Mouse (Mus musculus) liver, embryonic 14.5 days (tissue): ENCODE results near the gene Kcnq1. TPM values are rescaled to one million over a fixed set of nuclear protein-coding genes. Genes with fewer than 3 reads are reported as not detected.

Experiments used
- ATAC-seq: fragments of 200-750 bp; cut with Nextera tagmentation; 2 replicates; pipeline ENCODE4 v1.8.0; 2017; ENCODE audit warnings: moderate number of reproducible peaks, mild to moderate bottlenecking, moderate library complexity; ENCODE audit not compliant: insufficient read depth
- DNase-seq, 3 experiments: peaks; one replicate each; pipeline ENCODE4 v3.0.0-alpha.2; 2012 to 2013; ENCODE audit warnings: low read depth in 3 of 3, low spot score in 3 of 3
- H3K27ac ChIP-seq: fragments of 300-500 bp; sonication (generic); 2 replicates; pipeline ENCODE4 v1.5.1; 2014; ENCODE audit warnings: moderate library complexity, mild to moderate bottlenecking, control low read depth, inconsistent platforms
- H3K27me3 ChIP-seq: fragments of 300-500 bp; sonication (generic); 2 replicates; pipeline ENCODE4 v1.6.1; 2014; ENCODE audit warnings: mild to moderate bottlenecking, low read length, moderate library complexity; ENCODE audit not compliant: control insufficient read depth, insufficient read depth
- H3K36me3 ChIP-seq: fragments of 300-500 bp; sonication (generic); replicated peaks from 2 replicates; pipeline ENCODE4 v1.6.1; 2014; ENCODE audit warnings: low read depth; ENCODE audit not compliant: control insufficient read depth, insufficient read depth
- H3K4me1 ChIP-seq, 2 experiments: fragments of 200-500 bp in 1 of 2; fragments of 300-500 bp in 1 of 2; sonication (generic) in 1 of 2; replicated peaks; 2 replicates each; pipeline ENCODE4 v1.6.1; 2012 to 2014; ENCODE audit warnings: antibody characterized with exemption in 1 of 2, inconsistent platforms in 1 of 2, low read length in 1 of 2; ENCODE audit not compliant: control insufficient read depth in 2 of 2, insufficient read depth in 2 of 2
- H3K4me2 ChIP-seq: fragments of 300-500 bp; sonication (generic); 2 replicates; pipeline ENCODE4 v1.6.1; 2014; ENCODE audit warnings: low read depth, mild to moderate bottlenecking, control low read depth, moderate library complexity
- H3K4me3 ChIP-seq, 2 experiments: fragments of 200-500 bp in 1 of 2; fragments of 300-500 bp in 1 of 2; sonication (generic) in 1 of 2; 2 replicates each; pipeline ENCODE4 v1.5.1; 2012 to 2014; ENCODE audit warnings: low read depth in 2 of 2, low read length in 2 of 2, mild to moderate bottlenecking in 2 of 2, control low read depth in 1 of 2, inconsistent platforms in 1 of 2, moderate library complexity in 1 of 2; ENCODE audit not compliant: insufficient read depth in 1 of 2
- H3K9ac ChIP-seq: fragments of 300-500 bp; sonication (generic); replicated peaks from 2 replicates; pipeline ENCODE4 v1.6.1; 2014; ENCODE audit warnings: mild to moderate bottlenecking, control low read depth, moderate library complexity
- H3K9me3 ChIP-seq: fragments of 300-500 bp; sonication (generic); 2 replicates; pipeline ENCODE4 v1.6.1; 2016; ENCODE audit warnings: low read length, mixed read lengths; ENCODE audit not compliant: control insufficient read depth
- CTCF ChIP-seq: IDR thresholded peaks from 2 replicates; pipeline ENCODE4 v1.5.1; 2016; ENCODE audit warnings: antibody characterized with exemption, low read depth, control low read depth
- EP300 ChIP-seq: IDR thresholded peaks from 2 replicates; pipeline ENCODE4 v1.6.1; 2016; ENCODE audit warnings: antibody characterized with exemption, low read depth
- WGBS: fragments of 180-500 bp; shearing (Covaris S2); extraction: QIAGEN DNeasy Blood & Tissue Kit; methylation state at CpG from one replicate; pipeline ENCODE4 v1.1.7; 2014; ENCODE audit not compliant: insufficient replicate concordance; 5-methylcytosine and 5-hydroxymethylcytosine counted together
- polyA plus RNA-seq, 2 experiments: library from polyadenylated mRNA; depleted of rRNA in 1 of 2; stranded (reverse) in 1 of 2; unstranded in 1 of 2; fragments of >200 nt; fragmentation: Nextera tagmentation in 1 of 2; extraction: Ambion mirVana in 1 of 2; gene quantifications; 2 replicates each; pipeline versions ENCODE4 v1.2.1 to v1.2.3; 2012 to 2014

Kcnq1 gene
- polyA plus RNA-seq, 2 experiments = 0.12 to 0.41 TPM

- DNase-seq (no peak), ATAC-seq (no peak)
- TF ChIP-seq EP300 = no peak
- no peak for TF ChIP-seq CTCF
- no peak overlapping the region for H3K4me2 ChIP-seq
- H3K36me3 ChIP-seq = no peaks in the 10 kb centered on the region
- no peak overlapping the region for H3K9ac ChIP-seq
- no peak overlapping the region for H3K27ac ChIP-seq
- WGBS = 60% methylated on average over 4 of the region's 4 CpGs
- no peaks in the 10 kb centered on the region; the same call in 1 of the 2 replicates for H3K9me3 ChIP-seq
- no peak overlapping the region for H3K4me3 ChIP-seq
- no peaks in the 10 kb centered on the region for H3K27me3 ChIP-seq
- no peaks in the 10 kb centered on the region for H3K4me1 ChIP-seq
Observed at GRCm38 (mm10) chr7:143210796-143211195, 104.6 kb downstream of the Kcnq1 start.

GRCm38 (mm10) chr7:143251206-143251605, 145.0 kb downstream of the Kcnq1 start:
- Histone ChIP-seq H3K36me3 (no peaks in the 10 kb centered on the region), H3K4me1 (no peaks in the 10 kb centered on the region)
- TF ChIP-seq CTCF (no peak), EP300 (no peak)

DNA sequence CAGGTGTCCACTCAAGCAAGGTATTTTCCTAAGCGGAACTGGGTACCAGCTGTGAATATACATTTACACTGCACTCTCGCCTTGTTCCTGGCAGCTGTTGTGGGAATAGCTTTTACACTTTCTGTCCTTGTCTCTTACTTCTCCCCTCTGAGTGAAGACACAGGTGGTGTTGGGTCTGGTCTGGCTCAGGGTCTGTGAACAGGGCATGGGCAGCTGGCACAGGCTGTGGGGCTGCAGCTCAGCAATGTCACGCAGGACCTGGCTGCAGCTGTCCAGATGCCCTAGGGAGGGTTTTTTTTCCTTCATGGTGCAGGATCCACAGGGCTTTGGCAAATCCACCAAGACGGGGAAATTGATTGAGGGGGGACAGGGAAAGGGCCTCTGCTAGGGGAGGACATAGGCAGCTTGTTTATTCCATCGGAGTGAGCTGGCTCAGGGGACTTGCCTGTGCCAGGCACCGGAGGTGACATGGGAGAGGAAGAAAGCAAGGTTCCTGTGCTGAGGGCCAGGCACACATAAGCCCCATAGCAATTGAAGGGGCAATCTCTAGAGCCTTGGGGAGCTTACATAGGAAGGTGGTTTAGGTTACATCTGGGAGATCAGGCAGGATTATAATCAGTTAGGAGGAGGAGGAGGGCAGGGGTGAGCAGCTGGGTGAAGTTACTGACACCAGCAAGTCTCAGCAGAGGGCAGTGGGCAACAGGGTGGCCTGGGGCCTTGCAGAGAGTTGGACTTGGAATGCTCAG, 147.1 kb downstream of the Kcnq1 start:
- Histone ChIP-seq H3K9ac (no peak overlapping the region), H3K27me3 (no peaks in the 10 kb centered on the region), H3K27ac (no peak overlapping the region), H3K9me3 (peaks cover 12% of the 10 kb centered on the region), H3K4me1 (no peaks in the 10 kb centered on the region), H3K4me2 (no peak overlapping the region), H3K4me3 (no peak overlapping the region), H3K36me3 (no peaks in the 10 kb centered on the region)
- DNase-seq = no peak
- 80% methylated on average over 6 of the region's 6 CpGs for WGBS
- ATAC-seq = no peak
- no peak for TF ChIP-seq EP300
- TF ChIP-seq CTCF = no peak

More at GRCm38 (mm10) chr7:143251206-143251605, 145.0 kb downstream of the Kcnq1 start:
- Histone ChIP-seq H3K27me3 (no peaks in the 10 kb centered on the region), H3K9me3 (peaks cover 12% of the 10 kb centered on the region), H3K27ac (no peak overlapping the region), H3K4me3 (no peak overlapping the region), H3K4me2 (no peak overlapping the region), H3K9ac (no peak overlapping the region)
- 63% methylated on average over 2 of the region's 2 CpGs for WGBS
- no peak for ATAC-seq
- no peak for DNase-seq

DNA sequence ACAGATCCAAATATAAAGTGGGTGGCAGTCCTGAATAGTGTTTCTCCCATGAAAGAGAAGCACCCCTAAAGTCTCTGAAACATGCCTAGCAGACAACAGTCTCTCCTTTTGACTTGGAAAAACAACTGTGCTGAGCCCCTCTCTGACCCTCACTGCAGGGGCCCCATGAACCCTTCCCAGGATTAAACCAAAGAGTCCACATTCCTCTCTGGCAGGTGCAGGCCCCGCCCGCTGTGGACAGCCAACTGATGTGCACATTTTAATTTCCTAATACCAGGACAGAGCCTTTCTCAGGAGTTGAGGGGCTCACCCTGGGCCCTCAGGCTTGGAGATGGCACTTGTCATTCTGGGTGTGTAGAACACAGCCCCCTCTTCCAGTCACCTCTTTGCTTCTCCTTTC, 148.7 kb downstream of the Kcnq1 start:
- H3K4me2 ChIP-seq = no peak overlapping the region
- H3K4me1 ChIP-seq = no peaks in the 10 kb centered on the region
- H3K36me3 ChIP-seq = no peaks in the 10 kb centered on the region
- H3K9ac ChIP-seq = no peak overlapping the region
- H3K27me3 ChIP-seq = no peaks in the 10 kb centered on the region
- no peak overlapping the region for H3K4me3 ChIP-seq
- no peak for TF ChIP-seq EP300
- TF ChIP-seq CTCF = no peak
- ATAC-seq (no peak), DNase-seq (no peak)
- peaks cover 12% of the 10 kb centered on the region for H3K9me3 ChIP-seq
- WGBS = 72% methylated on average over 2 of the region's 2 CpGs
- no peak overlapping the region for H3K27ac ChIP-seq

DNA sequence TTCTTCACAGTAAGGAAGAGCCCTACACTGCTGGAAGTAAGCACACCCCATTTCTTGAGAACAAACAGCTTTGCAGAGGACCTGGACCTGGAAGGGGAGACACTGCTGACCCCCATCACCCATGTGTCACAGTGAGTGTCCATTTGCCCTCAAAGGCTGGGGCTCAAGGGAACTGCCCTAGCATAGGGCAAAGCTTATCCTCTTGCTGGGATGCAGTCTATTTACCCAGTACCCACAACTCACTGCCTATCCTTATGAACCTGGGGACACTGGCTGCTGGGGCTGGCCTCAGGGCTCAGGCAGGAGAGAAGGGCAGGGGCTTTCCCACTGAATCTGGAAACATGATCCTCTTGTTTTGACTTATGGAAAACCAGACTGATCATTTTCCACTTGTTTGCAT, 155.1 kb downstream of the Kcnq1 start:
- ATAC-seq (no peak), DNase-seq (no peak)
- H3K4me2 ChIP-seq = no peak overlapping the region
- H3K27ac ChIP-seq = no peak overlapping the region
- H3K27me3 ChIP-seq = no peaks in the 10 kb centered on the region
- TF ChIP-seq CTCF = no peak
- TF ChIP-seq EP300 = no peak
- H3K4me3 ChIP-seq = no peak overlapping the region
- no peaks in the 10 kb centered on the region for H3K36me3 ChIP-seq
- no peaks in the 10 kb centered on the region for H3K4me1 ChIP-seq
- H3K9me3 ChIP-seq = no peaks in the 10 kb centered on the region
- H3K9ac ChIP-seq = no peak overlapping the region
